Mouse (Mus musculus) ES-E14 (cell line): ENCODE results near the gene Arnt2.

Experiments used
- MAFK ChIP-seq: IDR thresholded peaks from 2 replicates; pipeline ENCODE4 v1.6.1; 2014; ENCODE audit warnings: mild to moderate bottlenecking, low read depth, low read length, inconsistent platforms; ENCODE audit not compliant: insufficient read depth
- ZNF384 ChIP-seq: IDR thresholded peaks from 2 replicates; pipeline ENCODE4 v1.6.1; 2012; ENCODE audit warnings: low read depth, low read length, inconsistent platforms

GRCm38 (mm10) chr7:84341001-84341400, 69.0 kb downstream of the Arnt2 start:
- TF ChIP-seq MAFK (no peak), ZNF384 (no peak)
